Mouse (Mus musculus) left cerebral cortex, adult 2 months (tissue): ENCODE measurements at regions not wholly inside any gene's neighbourhood (a gene's known extent, or its start where the extent isn't known, plus 50 kb on each side); places are given as distances from the start of the nearest gene placed in this dataset.
A peak's percentile ranks its signal among the peaks of the same experiment; 100 is the strongest.
"Not testable (repeated sequence)": the region's sequence is repeated elsewhere in the genome, so short reads cannot be mapped to it uniquely, and the experiment has no call there.

ENCODE experiments used
- DNase-seq, 2 experiments: peaks; one replicate each; pipeline ENCODE4 v3.0.0; 2021 to 2022; ENCODE audit warnings: low spot score in 2 of 2, mixed read lengths in 1 of 2; ENCODE audit errors: extremely low spot score in 1 of 2
- H3K27ac ChIP-seq: fragments of 200-600 bp; 2 replicates; pipeline ENCODE4 v1.8.1; 2022
- H3K4me3 ChIP-seq: fragments of 200-600 bp; 2 replicates; pipeline ENCODE4 v1.8.1; 2022
- CTCF ChIP-seq: fragments of 200-600 bp; IDR thresholded peaks from 2 replicates; pipeline ENCODE4 v1.8.1; 2022; ENCODE audit warnings: antibody characterized with exemption, mild to moderate bottlenecking, moderate library complexity
- intact Hi-C: fragments of 180-260 bp; cut with DNase I; formaldehyde crosslinking; loops from one replicate; pipeline ENCODE4 v1.15.1; 2025

DNA sequence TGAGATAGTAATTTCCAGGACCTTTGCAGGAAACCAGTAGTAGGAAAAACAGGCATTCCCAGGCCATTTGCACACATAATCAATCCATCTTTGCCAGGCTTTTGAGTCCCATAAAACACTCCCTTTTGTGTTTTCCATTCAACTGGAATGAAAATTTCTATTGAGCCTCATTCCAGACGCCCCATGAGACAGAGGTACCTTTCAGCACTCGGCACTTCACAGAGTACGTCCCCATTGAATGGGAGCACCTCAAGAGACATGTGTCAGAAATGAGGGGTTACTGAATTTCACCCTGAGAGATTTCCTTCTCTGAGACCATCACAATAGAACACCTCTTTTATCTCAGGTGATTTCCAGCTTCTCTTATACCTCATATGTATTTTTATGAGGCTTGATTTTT is 493.5 kb upstream of the Gm9747 start:
- no peak for DNase-seq
- intact Hi-C loops: no loop called here
- TF ChIP-seq CTCF: no peak
- H3K4me3 ChIP-seq: no peak overlapping the region
- no peak overlapping the region for H3K27ac ChIP-seq

DNA sequence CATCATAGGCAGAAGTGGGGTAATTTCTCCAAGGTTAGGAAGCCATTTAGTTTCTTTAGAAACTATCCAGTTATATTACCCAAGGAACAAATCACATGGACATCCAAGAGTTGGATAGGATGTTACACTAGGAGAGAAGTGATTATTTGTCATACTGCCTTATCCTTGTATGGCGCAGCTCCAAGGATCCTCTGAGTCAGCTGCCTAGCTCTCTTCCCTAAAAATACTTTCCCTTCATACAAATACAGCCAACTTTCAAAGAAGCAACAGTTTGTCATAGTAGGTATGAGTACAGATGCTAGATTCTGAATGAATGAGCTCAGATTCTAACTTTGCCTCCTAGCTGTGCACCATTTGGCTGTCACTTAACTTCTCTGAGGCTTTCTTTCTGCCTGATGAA is 492.9 kb upstream of the Gm9747 start:
- intact Hi-C loops: no loop called here
- no peak overlapping the region for H3K4me3 ChIP-seq
- H3K27ac ChIP-seq: no peak overlapping the region
- DNase-seq: no peak
- no peak for TF ChIP-seq CTCF

DNA sequence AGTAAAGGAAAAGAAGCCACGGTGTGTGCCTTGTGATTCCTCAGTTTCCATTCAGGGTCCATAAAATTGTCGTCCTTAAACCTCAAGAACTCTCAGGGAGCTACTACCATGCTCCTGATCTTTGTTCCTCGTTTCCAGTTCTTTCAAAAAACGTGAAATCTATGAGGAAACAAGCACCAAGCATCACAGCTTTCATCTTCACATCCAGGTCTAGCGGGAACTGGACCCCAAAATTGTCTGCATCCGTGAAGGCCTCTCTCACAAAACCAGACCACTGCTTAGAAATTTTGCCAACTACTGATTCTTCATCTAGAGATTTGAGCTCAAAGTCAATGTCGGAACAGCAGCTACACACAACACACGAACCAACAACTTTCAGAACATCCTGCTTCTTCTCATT is 491.0 kb upstream of the Gm9747 start:
- H3K27ac ChIP-seq, intact Hi-C loops, DNase-seq, H3K4me3 ChIP-seq: not testable (repeated sequence)

DNA sequence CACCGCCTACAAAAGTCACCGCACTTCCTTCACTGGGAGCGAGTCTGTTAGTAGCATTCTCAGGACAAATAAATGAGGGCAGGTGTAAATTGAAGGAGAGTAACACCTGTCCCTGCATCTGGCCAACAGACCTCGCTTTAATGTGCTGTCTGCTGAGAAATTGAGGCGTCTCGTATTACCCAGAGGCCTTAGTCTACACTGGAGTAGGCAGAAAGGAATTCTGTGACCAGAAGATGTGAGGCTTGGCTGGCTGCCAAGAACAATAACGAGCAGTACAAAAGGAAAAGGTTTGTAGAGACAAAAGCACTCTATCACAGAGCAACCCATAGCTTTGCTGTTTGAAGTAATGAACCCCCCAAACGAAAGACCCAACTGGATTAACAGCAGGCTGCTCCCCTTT is 488.4 kb upstream of the Gm9747 start:
- intact Hi-C loops: no loop called here
- H3K4me3 ChIP-seq: no peak overlapping the region
- TF ChIP-seq CTCF: no peak
- peak; percentile 10 to 19 for DNase-seq
- H3K27ac ChIP-seq: no peak overlapping the region

DNA sequence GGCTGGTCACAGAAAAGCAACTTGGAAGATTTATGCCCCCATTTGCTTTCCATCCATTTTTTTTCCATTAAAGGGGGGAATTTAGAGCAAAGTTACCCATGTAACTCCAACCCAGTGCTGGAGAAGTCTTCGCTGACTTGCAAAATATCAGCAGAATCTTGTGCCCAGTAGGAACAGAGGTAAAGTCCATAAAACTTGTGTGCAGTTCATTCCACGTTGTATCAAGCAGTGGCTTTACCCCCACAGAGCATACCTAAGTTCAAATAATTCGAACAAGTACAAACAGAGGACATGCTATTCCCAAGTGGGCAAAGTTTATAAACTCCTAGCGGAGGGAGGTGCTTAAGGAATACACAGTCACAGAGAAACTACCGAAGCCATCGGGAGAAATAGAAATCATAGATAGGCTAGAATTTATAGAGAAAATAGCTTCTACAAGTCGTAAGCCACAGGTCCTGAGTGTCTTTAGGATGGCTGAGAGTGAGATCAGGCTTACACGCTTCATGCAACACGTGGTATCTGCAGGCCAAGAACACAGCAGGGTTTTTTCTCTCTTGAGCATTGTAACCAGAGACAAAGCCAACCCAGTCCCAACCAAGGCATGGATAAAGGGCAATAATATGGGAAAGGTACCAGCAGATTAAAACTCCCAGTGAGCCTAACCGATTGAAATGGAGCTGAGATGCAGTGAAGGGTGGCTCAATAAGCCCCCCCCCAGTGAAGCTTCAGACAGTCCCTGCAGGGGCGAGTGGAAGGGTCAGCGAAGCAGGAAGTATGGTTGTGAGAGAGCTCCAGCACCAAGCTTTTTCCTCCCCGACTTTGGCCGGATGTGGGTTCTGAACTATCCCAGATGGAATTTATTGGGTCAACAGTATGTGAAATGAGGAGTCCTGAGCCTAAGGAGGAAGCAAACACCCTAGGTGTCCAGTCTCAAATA is 487.6 kb upstream of the Gm9747 start:
- DNase-seq: no peak
- no peak for TF ChIP-seq CTCF
- no peak overlapping the region for H3K4me3 ChIP-seq
- no peak overlapping the region for H3K27ac ChIP-seq
- intact Hi-C loops: no loop called here

DNA sequence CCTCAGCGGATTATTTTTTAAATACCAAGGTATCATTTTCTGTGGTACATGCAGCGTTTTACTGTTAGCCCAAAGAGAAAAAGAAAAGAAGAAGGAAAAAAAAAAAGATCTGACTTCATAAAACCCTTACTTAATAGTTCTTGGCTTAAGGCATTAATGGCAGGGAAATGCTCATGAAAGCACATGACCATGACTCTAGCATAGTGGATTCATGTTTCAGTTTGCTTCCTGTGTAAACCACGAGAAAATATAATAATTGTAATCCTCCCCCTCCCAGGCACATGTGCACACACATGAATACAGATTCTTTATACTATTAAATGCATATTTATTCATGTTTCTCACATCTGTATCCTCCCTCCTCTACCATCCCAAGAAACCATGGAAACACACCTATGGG is 486.9 kb upstream of the Gm9747 start:
- intact Hi-C loops: no loop called here
- TF ChIP-seq CTCF: no peak
- DNase-seq: no peak
- no peak overlapping the region for H3K4me3 ChIP-seq
- H3K27ac ChIP-seq: no peak overlapping the region

DNA sequence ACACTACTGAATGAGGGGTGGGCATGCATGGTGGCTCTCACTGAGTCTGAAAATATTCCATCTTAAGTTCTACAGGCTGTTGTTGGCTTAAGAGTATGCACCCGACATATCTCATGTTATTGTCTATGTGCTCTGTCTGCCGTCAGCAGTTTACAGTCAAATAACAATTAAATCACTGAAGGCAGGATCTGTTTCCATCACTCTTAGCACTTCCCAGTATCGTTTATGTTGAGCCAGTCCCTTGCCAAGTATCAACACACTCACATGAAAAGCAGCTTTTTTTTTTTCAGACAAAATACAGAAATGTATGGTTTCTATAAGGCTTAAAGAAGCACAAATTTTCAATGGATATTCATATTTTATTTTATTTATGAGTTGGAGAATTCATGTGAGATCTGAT is 485.9 kb upstream of the Gm9747 start:
- no peak for TF ChIP-seq CTCF

DNA sequence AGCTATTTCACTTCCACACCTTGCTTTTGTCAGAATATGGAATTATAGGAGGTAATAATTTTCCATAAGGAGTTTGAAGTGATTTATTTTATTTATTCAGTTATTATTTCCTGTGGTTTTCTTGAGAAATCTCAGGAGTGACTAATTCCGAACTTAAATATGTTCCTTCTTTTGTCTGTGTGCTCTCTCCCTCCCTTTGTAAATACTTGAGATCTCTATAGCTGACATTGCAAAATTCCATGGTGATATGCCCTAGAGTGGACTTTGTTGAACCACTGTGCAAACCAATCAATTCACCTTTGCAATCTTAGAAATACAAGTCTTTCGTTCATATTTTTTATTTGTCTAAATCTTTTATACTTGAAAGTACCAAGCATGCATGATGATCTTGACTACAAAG is 478.8 kb upstream of the Gm9747 start:
- Histone ChIP-seq H3K27ac (no peak overlapping the region), H3K4me3 (no peak overlapping the region)
- no peak for DNase-seq
- no peak for TF ChIP-seq CTCF
- intact Hi-C loops: no loop called here

More for the DNA sequence above, 485.9 kb upstream of the Gm9747 start:
- Histone ChIP-seq H3K27ac (no peak overlapping the region), H3K4me3 (no peak overlapping the region)
- no peak for DNase-seq
- intact Hi-C loops: no loop called here

DNA sequence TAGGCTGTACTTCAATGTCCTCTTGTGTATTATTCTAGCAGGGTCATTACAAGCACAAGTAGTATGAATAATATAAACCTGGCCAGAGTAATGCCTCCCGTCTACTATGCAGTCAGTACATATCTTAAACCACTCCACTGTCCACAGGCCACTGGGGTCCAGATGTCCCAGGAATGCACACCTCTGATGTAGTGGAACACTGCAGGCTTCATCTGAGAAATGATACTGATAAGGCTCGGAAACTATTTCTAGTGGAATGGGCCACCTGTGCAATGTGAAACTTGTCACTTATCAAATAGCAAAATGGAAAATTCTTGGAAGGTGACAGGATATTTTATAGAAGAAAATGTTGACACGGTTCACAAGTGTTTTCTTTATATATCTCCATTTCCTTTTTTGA is 477.6 kb upstream of the Gm9747 start:
- TF ChIP-seq CTCF: no peak

DNA sequence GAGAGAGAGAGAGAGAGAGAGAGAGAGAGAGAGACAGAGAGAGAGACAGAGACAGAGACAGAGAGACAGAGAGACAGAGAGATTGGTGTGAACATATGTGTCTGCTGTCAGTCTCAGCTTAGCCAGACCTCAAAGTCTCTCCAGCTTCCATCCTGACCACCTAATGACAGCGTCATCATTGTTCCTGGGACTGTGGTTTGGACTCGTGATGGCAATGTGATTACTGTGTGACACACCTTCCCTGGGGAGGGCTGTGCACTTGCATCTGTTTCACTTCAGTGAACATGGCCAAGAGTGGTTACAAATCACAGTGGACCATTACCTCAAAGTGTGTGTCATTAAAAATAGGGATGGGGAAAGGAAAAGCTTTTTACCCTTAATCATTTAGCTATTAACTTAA is 477.2 kb upstream of the Gm9747 start:
- TF ChIP-seq CTCF: no peak
- no peak for DNase-seq
- no peak overlapping the region for H3K4me3 ChIP-seq
- intact Hi-C loops: no loop called here
- no peak overlapping the region for H3K27ac ChIP-seq

More for the DNA sequence above, 477.6 kb upstream of the Gm9747 start:
- H3K4me3 ChIP-seq: no peak overlapping the region
- no peak overlapping the region for H3K27ac ChIP-seq
- intact Hi-C loops: no loop called here
- DNase-seq: no peak

DNA sequence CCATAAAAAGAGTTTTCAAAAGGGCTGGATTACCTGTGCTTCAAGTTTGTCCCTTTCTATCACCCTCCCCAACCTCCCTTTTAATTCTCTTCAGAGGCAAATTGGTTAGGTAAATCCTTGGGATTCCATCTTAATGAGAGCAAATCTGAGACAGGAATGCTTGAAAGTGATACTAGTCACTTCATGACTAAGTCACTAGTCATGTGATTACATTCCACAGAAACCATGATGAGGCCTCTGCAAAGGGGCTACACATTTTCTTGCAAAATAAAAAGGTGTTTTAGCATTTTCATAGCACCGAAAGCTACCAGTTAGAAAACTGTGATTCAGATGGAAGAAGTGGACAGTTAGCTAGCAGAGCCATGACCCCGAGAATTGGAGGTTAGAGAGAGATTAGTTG is 473.0 kb upstream of the Gm9747 start:
- no peak for TF ChIP-seq CTCF
- H3K27ac ChIP-seq: no peak overlapping the region
- intact Hi-C loops: no loop called here
- H3K4me3 ChIP-seq: no peak overlapping the region
- DNase-seq: no peak

DNA sequence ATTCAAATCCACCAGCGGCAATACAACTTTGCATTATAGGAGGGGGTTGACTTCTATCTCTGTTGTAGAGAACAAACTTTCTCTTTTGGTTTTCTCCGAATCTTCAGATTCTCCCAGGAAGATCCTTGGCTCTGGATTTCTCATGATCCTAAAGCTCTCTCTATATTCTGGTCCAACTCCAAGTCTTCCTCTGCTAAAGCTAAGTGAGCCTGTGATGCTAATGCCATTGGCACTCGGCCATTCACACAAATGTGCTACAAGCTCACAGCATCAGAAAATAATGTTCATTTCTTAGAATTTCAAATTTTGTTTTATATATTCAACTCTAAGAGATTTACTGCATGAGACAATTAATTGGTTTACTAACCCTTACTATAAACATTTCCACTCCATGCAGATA is 461.2 kb upstream of the Gm9747 start:
- Histone ChIP-seq H3K4me3 (no peak overlapping the region), H3K27ac (no peak overlapping the region)
- TF ChIP-seq CTCF: no peak
- intact Hi-C loops: no loop called here
- DNase-seq: peak; percentile 11 to 13

DNA sequence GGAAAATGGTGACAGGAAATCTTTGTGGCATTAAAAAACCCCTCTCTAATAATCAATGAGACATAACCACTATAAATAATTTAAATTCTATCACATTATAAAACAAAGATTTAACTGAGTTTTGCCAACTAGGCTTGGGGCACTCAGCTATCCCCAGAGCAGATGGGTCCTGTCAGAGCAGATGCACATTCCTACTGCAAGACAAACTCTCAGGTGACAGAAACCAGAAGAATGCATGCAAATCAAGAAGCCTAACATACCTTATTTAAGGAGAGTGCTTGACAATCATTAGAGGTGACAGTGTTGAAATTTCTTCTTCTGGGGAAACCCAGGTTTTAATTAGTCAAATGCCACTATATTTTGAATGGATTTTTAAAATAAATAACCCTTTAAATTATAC is 452.3 kb upstream of the Gm9747 start:
- no peak for DNase-seq
- no peak overlapping the region for H3K4me3 ChIP-seq
- intact Hi-C loops: no loop called here
- no peak overlapping the region for H3K27ac ChIP-seq
- no peak for TF ChIP-seq CTCF
